Mouse (Mus musculus): ENCODE measurements around the gene Endov.

DNA sequence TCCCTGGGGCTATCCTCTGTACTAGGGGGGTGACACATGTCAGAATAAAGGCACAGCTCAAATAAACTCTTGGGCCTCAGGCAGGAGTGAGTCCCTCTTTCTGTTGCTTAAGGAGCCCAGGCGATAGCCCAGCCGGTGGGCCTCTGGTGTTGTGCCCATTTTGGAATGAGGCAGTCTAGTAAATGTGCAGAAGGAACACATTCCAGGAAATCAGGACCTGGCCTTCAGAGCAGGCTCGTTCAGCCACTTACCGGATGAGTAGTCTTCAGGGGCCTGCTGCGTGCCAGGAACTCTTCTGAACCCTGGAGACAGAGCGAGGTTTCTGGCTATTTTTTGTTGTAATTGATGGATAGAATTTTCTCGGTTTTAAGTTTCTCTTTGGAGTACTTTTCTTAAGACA is 63.6 kb downstream of the Endov start:
- no peak for TF ChIP-seq CTCF (IDR thresholded peaks at IDR 0.05; ENCODE audit: low read depth, low read length)
- no peak for TF ChIP-seq POLR2A (IDR thresholded peaks at IDR 0.05; ENCODE audit: borderline replicate concordance, low read depth, low read length)
